Mouse (Mus musculus): ENCODE measurements around the gene Lrrc42. TPM values are rescaled to one million over a fixed set of nuclear protein-coding genes. Genes with fewer than 3 reads are reported as not detected.

The Lrrc42 gene
- total and polyA plus RNA-seq, 3 experiments, result 8.6 to 48.9 TPM; not detected in 1

GRCm38 (mm10) chr4:107298071-107298606, 44.8 kb upstream of the Lrrc42 start:
- Histone ChIP-seq H3K9me3 (replicated peaks; ENCODE audit: insufficient read depth, low read length) (no peaks in the 10 kb centered on the region), H3K27me3 (ENCODE audit: control insufficient read depth in 1 of 2, insufficient read depth in 2 of 2, low read length in 2 of 2) (no peaks in the 10 kb centered on the region), H3K4me3 (ENCODE audit: control insufficient read depth in 1 of 2, insufficient read depth in 1 of 2, low read depth in 2 of 2, low read length in 2 of 2) (no peak overlapping the region), H3K9ac (ENCODE audit: control insufficient read depth, low read depth, low read length, poor library complexity, severe bottlenecking) (no peak overlapping the region), H3K4me1 (ENCODE audit: control insufficient read depth in 1 of 2, insufficient read depth in 2 of 2, low read length in 2 of 2) (no peaks in the 10 kb centered on the region; a peak in 1 of 4 replicates), H3K36me3 (ENCODE audit: control insufficient read depth in 1 of 2, insufficient read depth in 2 of 2, low read length in 2 of 2) (no peaks in the 10 kb centered on the region), H3K27ac (ENCODE audit: control insufficient read depth, low read depth, low read length) (no peak overlapping the region), H3K79me2 (ENCODE audit: control insufficient read depth, insufficient read depth, low read length, poor library complexity) (no peaks in the 10 kb centered on the region)
- no peak for TF ChIP-seq POLR2AphosphoS5 (IDR thresholded peaks at IDR 0.05; ENCODE audit: borderline replicate concordance, low read depth, low read length)
- TF ChIP-seq NRF1 (IDR thresholded peaks at IDR 0.05; ENCODE audit: insufficient read depth, low read depth, low read length, poor library complexity, severe bottlenecking), result no peak
- no peak for TF ChIP-seq MYB (IDR thresholded peaks at IDR 0.05; ENCODE audit: low read depth, low read length)
- TF ChIP-seq KAT2A (conservative IDR thresholded peaks at IDR 0.05; ENCODE audit: low read depth, low read length), result no peak
- no peak for TF ChIP-seq ETS1 (IDR thresholded peaks at IDR 0.05; ENCODE audit: low read depth, low read length)
- TF ChIP-seq ELF1 (IDR thresholded peaks at IDR 0.05; ENCODE audit: low read depth, low read length), result no peak
- TF ChIP-seq SMC3 (IDR thresholded peaks at IDR 0.05; ENCODE audit: low read depth, low read length), result no peak
- no peak for TF ChIP-seq GABPA (IDR thresholded peaks at IDR 0.05; ENCODE audit: low read depth, low read length)
- TF ChIP-seq POLR2A (IDR thresholded peaks at IDR 0.05; ENCODE audit: control insufficient read depth in 1 of 2, insufficient read depth in 1 of 2, low read depth in 1 of 2, low read length in 2 of 2, poor library complexity in 1 of 2), result no peak
- no peak for TF ChIP-seq EP300 (IDR thresholded peaks at IDR 0.05; ENCODE audit: low read depth in 1 of 2, low read length in 2 of 2)
- no peak for DNase-seq (ENCODE audit: low read depth, low spot score)

- no peak overlapping the region for H3K27ac ChIP-seq (ENCODE audit: control insufficient read depth, low read depth, low read length)
- H3K4me3 ChIP-seq (ENCODE audit: control insufficient read depth in 1 of 2, insufficient read depth in 1 of 2, low read depth in 2 of 2, low read length in 2 of 2), result no peak overlapping the region
- no peak overlapping the region for H3K9ac ChIP-seq (ENCODE audit: control insufficient read depth, low read depth, low read length, poor library complexity, severe bottlenecking)
- no peak for TF ChIP-seq GATA1 (IDR thresholded peaks at IDR 0.05; ENCODE audit: low read depth, low read length)
- no peak for TF ChIP-seq CHD2 (IDR thresholded peaks at IDR 0.05; ENCODE audit: low read length)
- TF ChIP-seq NELFE (IDR thresholded peaks at IDR 0.05; ENCODE audit: low read depth, low read length), result no peak
- TF ChIP-seq MAX (IDR thresholded peaks at IDR 0.05; ENCODE audit: low read length), result no peak
- no peak for TF ChIP-seq MEF2A (IDR thresholded peaks at IDR 0.05; ENCODE audit: extremely low read depth, insufficient replicate concordance, low read depth, low read length, poor library complexity, severe bottlenecking)
- TF ChIP-seq RCOR1 (IDR thresholded peaks at IDR 0.05; ENCODE audit: low read depth, low read length), result no peak
- TF ChIP-seq TBP (IDR thresholded peaks at IDR 0.05; ENCODE audit: low read depth, low read length), result no peak
- no peak for TF ChIP-seq USF2 (IDR thresholded peaks at IDR 0.05; ENCODE audit: borderline replicate concordance in 1 of 2, insufficient read depth in 1 of 2, low read depth in 1 of 2, low read length in 2 of 2)
- TF ChIP-seq MYC (IDR thresholded peaks at IDR 0.05; ENCODE audit: low read depth, low read length), result no peak
- TF ChIP-seq UBTF (IDR thresholded peaks at IDR 0.05; ENCODE audit: borderline replicate concordance, insufficient read depth, low read depth, low read length), result no peak
- TF ChIP-seq TCF12 (IDR thresholded peaks at IDR 0.05; ENCODE audit: low read depth, low read length), result no peak
- no peak for TF ChIP-seq MYB (IDR thresholded peaks at IDR 0.05; ENCODE audit: low read depth, low read length)
- TF ChIP-seq BHLHE40 (IDR thresholded peaks at IDR 0.05; ENCODE audit: borderline replicate concordance, low read depth, low read length), result no peak
- no peak for TF ChIP-seq POLR2A (IDR thresholded peaks at IDR 0.05; ENCODE audit: control insufficient read depth in 1 of 2, insufficient read depth in 1 of 2, low read depth in 1 of 2, low read length in 2 of 2, poor library complexity in 1 of 2)
- no peak for TF ChIP-seq EP300 (IDR thresholded peaks at IDR 0.05; ENCODE audit: low read depth in 1 of 2, low read length in 2 of 2)
- H3K9me3 ChIP-seq (replicated peaks; ENCODE audit: insufficient read depth, low read length), result no peaks in the 10 kb centered on the region
- DNase-seq (ENCODE audit: low read depth, low spot score), result no peak
- H3K27me3 ChIP-seq (ENCODE audit: control insufficient read depth in 1 of 2, insufficient read depth in 2 of 2, low read length in 2 of 2), result no peaks in the 10 kb centered on the region
- H3K79me2 ChIP-seq (ENCODE audit: control insufficient read depth, insufficient read depth, low read length, poor library complexity), result no peaks in the 10 kb centered on the region
- no peaks in the 10 kb centered on the region for H3K4me1 ChIP-seq (ENCODE audit: control insufficient read depth in 1 of 2, insufficient read depth in 2 of 2, low read length in 2 of 2)
- H3K36me3 ChIP-seq (ENCODE audit: control insufficient read depth in 1 of 2, insufficient read depth in 2 of 2, low read length in 2 of 2), result no peaks in the 10 kb centered on the region
These were observed 38.9 kb upstream of the Lrrc42 start for GRCm38 (mm10) chr4:107292273-107292662.

All from MEL (cell line).